Mouse (Mus musculus) intestine, embryonic 15.5 days (tissue): Measurements from ENCODE around the gene Dpp8. TPM values are rescaled to one million over a fixed set of nuclear protein-coding genes. Genes with fewer than 3 reads are reported as not detected.

ENCODE experiments used
- ATAC-seq: fragments of 200-750 bp; cut with Nextera tagmentation; 2 replicates; pipeline ENCODE4 v1.8.0; 2017; ENCODE audit warnings: moderate TSS enrichment, moderate library complexity
- H3K27ac ChIP-seq: fragments of 300-500 bp; sonication (generic); 2 replicates; pipeline ENCODE4 v1.5.1; 2015; ENCODE audit warnings: mild to moderate bottlenecking, inconsistent platforms
- H3K27me3 ChIP-seq: fragments of 300-500 bp; sonication (generic); replicated peaks from 2 replicates; pipeline ENCODE4 v1.6.1; 2015; ENCODE audit warnings: inconsistent platforms
- H3K36me3 ChIP-seq: fragments of 300-500 bp; sonication (generic); 2 replicates; pipeline ENCODE4 v1.6.1; 2015; ENCODE audit warnings: inconsistent platforms
- H3K4me1 ChIP-seq: fragments of 300-500 bp; sonication (generic); replicated peaks from 2 replicates; pipeline ENCODE4 v1.6.1; 2015; ENCODE audit warnings: inconsistent platforms
- H3K4me2 ChIP-seq: fragments of 300-500 bp; sonication (generic); replicated peaks from 2 replicates; pipeline ENCODE4 v1.6.1; 2015; ENCODE audit warnings: mild to moderate bottlenecking, inconsistent platforms
- H3K4me3 ChIP-seq: fragments of 300-500 bp; sonication (generic); replicated peaks from 2 replicates; pipeline ENCODE4 v1.5.1; 2015; ENCODE audit warnings: inconsistent platforms
- H3K9ac ChIP-seq: fragments of 300-500 bp; sonication (generic); 2 replicates; pipeline ENCODE4 v1.6.1; 2015; ENCODE audit warnings: inconsistent platforms
- H3K9me3 ChIP-seq: fragments of 300-500 bp; sonication (generic); 2 replicates; pipeline ENCODE4 v1.6.1; 2016; ENCODE audit warnings: inconsistent platforms
- WGBS: fragments of 180-500 bp; shearing (Covaris S2); methylation state at CpG from one replicate; pipeline ENCODE4 v1.1.7; 2015; 5-methylcytosine and 5-hydroxymethylcytosine counted together
- polyA plus RNA-seq: library from polyadenylated mRNA; unstranded; fragments of >200 nt; fragmentation: Nextera tagmentation; extraction: Ambion mirVana; gene quantifications from 2 replicates; pipeline ENCODE4 v1.2.1, GENCODE M21; 2015

Gene Dpp8
- polyA plus RNA-seq, 1 experiment from 2014 or later = 33.1 TPM

GRCm38 (mm10) chr9:65123552-65124168 lies 91.4 kb downstream of the Dpp8 start:
- 12% methylated on average over 48 of the region's 48 CpGs for WGBS
- peak overlapping the region; percentile 42 for H3K9ac ChIP-seq
- H3K4me2 ChIP-seq = peak overlapping the region; percentile 77
- H3K4me1 ChIP-seq = peaks cover 8% of the 10 kb centered on the region; the same call in 1 of the 2 replicates
- ATAC-seq = peak; percentile 35
- H3K27ac ChIP-seq = no peak overlapping the region
- 0 out of 2 replicates have a peak, but pooled peaks cover 3% of the 10 kb centered on the region for H3K36me3 ChIP-seq
- H3K4me3 ChIP-seq = peak overlapping the region; percentile 33
- H3K9me3 ChIP-seq = no peaks in the 10 kb centered on the region
- 0 out of 2 replicates have a peak, but pooled peaks cover 6% of the 10 kb centered on the region for H3K27me3 ChIP-seq

DNA sequence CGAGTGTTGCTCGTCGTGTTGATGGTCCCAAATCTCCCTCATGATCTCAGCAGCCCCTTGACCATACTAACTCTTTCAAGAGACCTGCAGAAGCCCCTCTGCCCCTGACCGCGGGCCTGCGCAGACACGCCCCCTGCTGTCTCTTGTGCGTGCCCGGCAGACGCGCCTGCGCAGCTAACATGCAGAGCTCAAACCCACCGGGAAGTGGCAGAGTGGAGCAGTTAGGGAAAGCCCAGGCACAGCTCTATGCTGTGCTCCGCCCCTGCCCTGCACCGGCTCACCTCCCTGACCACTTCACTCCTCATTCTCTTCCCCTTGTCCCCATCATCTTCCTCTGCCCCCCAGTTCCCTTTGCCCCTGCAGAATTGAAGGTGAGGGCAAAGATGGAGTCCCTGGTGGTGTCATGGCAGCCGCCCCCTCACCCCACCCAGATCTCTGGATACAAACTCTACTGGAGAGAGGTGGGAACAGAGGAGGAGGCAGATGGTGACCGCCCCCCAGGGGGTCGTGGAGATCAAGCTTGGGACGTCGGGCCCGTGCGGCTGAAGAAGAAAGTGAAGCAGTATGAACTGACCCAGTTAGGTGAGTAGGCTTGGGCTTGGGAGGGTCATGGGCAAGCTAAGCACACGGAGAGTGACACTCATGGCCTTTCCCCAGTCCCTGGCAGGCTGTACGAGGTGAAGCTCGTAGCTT lies 96.1 kb downstream of the Dpp8 start:
- 26% methylated on average over 25 of the region's 25 CpGs for whole genome bisulfite sequencing
- Histone ChIP-seq H3K27ac (no peak overlapping the region), H3K4me1 (peaks cover 7% of the 10 kb centered on the region; the same call in 1 of the 2 replicates), H3K4me2 (no peak overlapping the region; the same call in 1 of the 2 replicates), H3K36me3 (peaks cover 8% of the 10 kb centered on the region; the same call in 1 of the 2 replicates), H3K4me3 (no peak overlapping the region), H3K9me3 (no peaks in the 10 kb centered on the region), H3K9ac (no peak overlapping the region), H3K27me3 (0 out of 2 replicates have a peak, but pooled peaks cover 4% of the 10 kb centered on the region)
- peak; percentile 34; the same call in 1 of the 2 replicates for ATAC-seq

GRCm38 (mm10) chr9:65131717-65132116 lies 99.5 kb downstream of the Dpp8 start:
- no peak overlapping the region for H3K4me2 ChIP-seq
- no peak overlapping the region for H3K27ac ChIP-seq
- H3K36me3 ChIP-seq = peaks cover 13% of the 10 kb centered on the region
- 83% methylated on average over 5 of the region's 5 CpGs for WGBS
- ATAC-seq = no peak
- no peaks in the 10 kb centered on the region for H3K4me1 ChIP-seq
- H3K4me3 ChIP-seq = no peak overlapping the region
- no peak overlapping the region for H3K9ac ChIP-seq
- no peaks in the 10 kb centered on the region for H3K27me3 ChIP-seq
- no peaks in the 10 kb centered on the region for H3K9me3 ChIP-seq

Other genes with a start within 250 kb of the Dpp8 start
- gene Dennd4a, start 221.1 kb upstream of the Dpp8 start, polyA plus RNA-seq = 4.4 and 6.3 TPM in 2 replicates
- 0.06 TPM in 1 of 2 replicates, not detected in the other for gene Slc24a1, start 80.8 kb upstream of the Dpp8 start, polyA plus RNA-seq
- 48.4 and 53.2 TPM in 2 replicates for gene Ints14, start 71.5 kb upstream of the Dpp8 start, polyA plus RNA-seq
- 85.5 and 90.2 TPM in 2 replicates for gene Hacd3, start 10.7 kb upstream of the Dpp8 start, polyA plus RNA-seq
- gene Igdcc4, start 69.1 kb downstream of the Dpp8 start, polyA plus RNA-seq = 21.1 and 22.7 TPM in 2 replicates
- gene Igdcc3, start 108.8 kb downstream of the Dpp8 start, polyA plus RNA-seq = 0.99 and 1.4 TPM in 2 replicates
- 9.4 and 9.7 TPM in 2 replicates for gene Parp16, start 162.9 kb downstream of the Dpp8 start, polyA plus RNA-seq
- 1.5 and 1.8 TPM in 2 replicates for gene Cilp, start 232.8 kb downstream of the Dpp8 start, polyA plus RNA-seq